Mouse (Mus musculus): Measurements from ENCODE around the gene Orai2.
A peak's percentile ranks its signal among the peaks of the same experiment; 100 is the strongest.
"Not testable (repeated sequence)": the region's sequence is repeated elsewhere in the genome, so short reads cannot be mapped to it uniquely, and the experiment has no call there.

The Orai2 gene

GRCm38 (mm10) chr5:136170512-136171362 is at the start of gene Orai2:
Gene Orai2, minus strand, starts transcription at chr5:136170713.
- DNase-seq (ENCODE audit: low spot score in 2 of 2), result peak; percentile 69 to 77

DNA sequence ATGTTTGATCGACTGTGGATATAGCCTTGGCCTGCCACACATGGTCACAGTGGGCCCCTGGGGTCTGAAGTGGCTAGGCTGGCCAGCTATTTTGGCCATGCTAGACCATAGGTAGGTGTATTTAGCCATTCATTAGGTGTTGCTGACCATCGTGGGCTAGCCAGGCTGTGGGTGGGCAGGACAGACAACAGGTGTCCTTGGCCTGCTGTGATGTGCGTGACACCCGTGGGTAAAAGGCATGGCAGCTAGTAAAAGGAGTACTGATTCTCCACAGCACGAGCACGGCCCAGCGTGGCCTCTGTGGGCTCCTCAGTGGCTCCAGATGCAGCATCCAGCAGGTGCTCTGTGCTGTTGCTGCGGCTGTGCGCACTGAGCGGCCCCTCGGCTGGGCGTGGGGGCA is 48.1 kb upstream of the Orai2 start:
- DNase-seq (ENCODE audit: low spot score in 2 of 2), result no peak

DNA sequence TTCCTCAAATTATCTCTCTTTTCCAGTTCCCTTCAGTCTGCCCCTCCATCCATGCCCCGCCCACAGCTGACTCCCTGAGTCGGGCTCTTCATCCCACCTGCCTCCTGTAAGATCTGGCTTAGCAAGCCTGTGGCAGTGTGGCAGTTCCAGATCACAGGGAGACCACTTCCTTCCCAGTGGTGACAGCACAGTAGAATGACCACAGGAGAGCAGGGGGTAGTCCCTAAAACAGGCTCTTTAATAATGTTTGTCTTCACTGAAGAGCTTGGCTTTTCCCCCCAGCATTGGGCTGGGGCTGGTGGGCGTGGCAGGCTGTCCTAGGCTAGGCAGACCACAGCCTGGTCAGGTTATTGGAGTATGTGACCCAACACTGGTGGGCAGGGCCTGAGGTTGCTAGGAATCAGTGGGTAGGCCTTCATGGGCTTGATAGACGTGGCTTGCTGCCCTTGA is 47.4 kb upstream of the Orai2 start:
- no peak for DNase-seq (ENCODE audit: low spot score in 2 of 2)

DNA sequence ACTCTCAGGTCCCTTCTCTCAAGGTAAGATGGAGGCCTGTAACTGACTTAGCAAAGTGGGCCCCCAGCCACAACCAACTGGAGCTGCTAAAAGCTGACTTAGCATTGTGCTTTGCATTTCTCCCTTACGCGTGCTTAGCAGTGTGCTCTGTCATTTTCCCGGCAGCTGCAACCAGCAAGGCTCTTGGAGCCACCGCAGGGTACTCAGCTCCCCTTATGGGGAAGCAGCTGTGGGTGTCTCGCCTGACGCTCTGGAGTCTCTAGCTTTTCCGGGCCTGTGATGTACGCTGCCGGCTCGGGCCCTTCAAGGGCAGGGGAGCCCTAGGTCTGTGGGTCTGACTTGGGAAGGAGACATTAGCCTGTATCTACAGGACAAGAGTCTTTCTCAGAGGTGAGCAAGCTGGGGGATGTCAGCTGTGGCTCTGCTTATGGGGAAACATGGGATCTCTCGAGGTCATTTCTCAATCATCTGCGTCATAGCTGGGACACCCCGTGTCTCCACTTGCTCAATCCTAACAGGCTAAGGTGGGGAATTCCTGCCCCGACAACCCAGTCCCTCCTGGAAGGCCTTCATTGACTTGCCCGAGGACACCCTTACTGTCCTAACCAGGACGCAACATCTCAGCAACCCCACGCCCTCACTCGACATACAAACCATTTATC is 46.6 kb upstream of the Orai2 start:
- DNase-seq (ENCODE audit: low spot score in 2 of 2), result no peak

GRCm38 (mm10) chr5:136215958-136216357 is 45.4 kb upstream of the Orai2 start:
- DNase-seq (ENCODE audit: low spot score in 2 of 2), result peak in 1 of 2 experiments; percentile 44

DNA sequence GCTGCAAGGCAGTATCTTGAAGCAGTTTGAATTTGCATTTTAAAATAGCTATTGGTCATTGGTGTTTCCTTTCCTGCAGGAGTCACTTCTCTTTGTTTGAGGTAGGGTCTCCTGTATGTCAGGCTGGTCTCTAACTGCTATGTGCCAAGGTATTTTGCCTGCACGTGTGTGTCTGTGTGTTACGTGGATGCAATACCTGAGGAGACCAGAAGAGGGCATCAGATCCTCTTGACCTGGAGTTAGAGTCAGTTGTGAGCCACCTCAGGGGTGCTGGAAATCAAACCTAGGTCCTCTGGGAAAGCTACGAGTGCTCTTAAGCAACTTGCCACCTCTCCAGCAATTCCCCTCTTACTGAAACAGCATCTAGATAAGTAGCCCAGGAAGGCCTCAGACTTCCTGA is 44.7 kb upstream of the Orai2 start:
- no peak for DNase-seq (ENCODE audit: low spot score in 2 of 2)

DNA sequence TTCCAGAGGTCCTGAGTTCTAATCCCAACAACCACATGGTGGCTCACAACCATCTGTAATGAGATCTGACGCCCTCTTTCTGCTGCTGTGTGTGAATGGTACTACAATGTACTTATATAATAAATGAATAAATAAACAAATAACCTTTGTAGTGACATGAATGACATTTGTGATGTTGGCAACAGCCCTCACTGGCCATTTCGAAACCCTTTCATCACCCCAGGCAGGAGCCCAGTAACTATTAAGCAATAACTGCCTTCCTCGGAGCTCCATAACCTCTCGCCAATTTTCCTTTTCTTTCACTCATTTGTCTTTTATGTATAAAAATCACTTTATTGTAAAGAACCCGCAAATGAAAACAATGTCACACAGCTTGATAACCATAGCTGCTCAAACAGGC is 43.2 kb upstream of the Orai2 start:
- no peak for DNase-seq (ENCODE audit: low spot score in 2 of 2)

DNA sequence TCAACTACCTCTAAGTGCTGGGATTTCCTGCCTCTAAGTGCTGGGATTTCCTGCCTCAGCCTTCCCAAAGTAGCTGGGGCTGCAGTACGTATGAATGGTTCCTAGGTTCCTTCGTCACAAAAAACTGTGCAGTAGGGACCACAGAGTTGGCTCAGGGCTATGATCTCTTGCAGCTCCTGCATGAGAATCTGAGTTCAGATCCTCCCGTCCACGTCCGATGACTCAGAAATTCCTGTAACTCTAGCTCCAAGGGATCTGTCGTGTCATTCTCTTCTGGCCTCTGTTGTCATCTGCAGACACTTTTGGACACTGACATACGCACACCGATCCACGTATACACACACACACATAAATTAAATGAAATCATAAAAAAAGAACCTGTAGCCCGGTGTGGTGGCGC is 42.2 kb upstream of the Orai2 start:
- DNase-seq (ENCODE audit: low spot score in 2 of 2), result no peak

- DNase-seq (ENCODE audit: low spot score in 2 of 2), result not testable (repeated sequence)
Measured at GRCm38 (mm10) chr5:136211341-136212102, 41.0 kb upstream of the Orai2 start.

DNA sequence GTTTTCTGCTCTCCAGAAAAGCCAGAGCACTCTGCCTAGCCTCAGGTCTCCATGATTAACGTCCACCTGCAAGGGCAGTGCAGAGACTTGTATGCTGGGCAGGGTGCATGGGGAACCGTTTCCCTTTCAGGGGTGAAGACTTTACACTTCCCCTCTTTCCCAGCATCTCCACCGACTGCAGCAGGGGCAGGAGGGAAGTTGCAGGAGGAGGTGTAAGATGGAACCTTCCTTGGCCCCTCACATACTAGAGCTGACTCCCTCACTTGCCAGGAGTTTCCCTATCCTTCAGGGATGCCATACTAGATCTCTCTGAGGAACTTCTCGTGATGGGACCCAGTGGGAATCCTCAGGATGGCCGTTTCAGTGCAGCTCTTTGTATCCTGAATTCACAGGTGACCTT is 40.0 kb upstream of the Orai2 start:
- no peak for DNase-seq (ENCODE audit: low spot score in 2 of 2)

GRCm38 (mm10) chr5:136201832-136202231 is 31.3 kb upstream of the Orai2 start:
- DNase-seq (ENCODE audit: low spot score in 2 of 2), result peak; percentile 35 to 58

GRCm38 (mm10) chr5:136199526-136199925 is 29.0 kb upstream of the Orai2 start:
- no peak for DNase-seq (ENCODE audit: low spot score in 2 of 2)

- peak; percentile 87 to 92 for DNase-seq (ENCODE audit: low spot score in 2 of 2)
Measured at GRCm38 (mm10) chr5:136198474-136199391, 28.2 kb upstream of the Orai2 start, which contains the start of gene Prkrip1. Gene Prkrip1, minus strand, starts transcription at chr5:136198963.

DNA sequence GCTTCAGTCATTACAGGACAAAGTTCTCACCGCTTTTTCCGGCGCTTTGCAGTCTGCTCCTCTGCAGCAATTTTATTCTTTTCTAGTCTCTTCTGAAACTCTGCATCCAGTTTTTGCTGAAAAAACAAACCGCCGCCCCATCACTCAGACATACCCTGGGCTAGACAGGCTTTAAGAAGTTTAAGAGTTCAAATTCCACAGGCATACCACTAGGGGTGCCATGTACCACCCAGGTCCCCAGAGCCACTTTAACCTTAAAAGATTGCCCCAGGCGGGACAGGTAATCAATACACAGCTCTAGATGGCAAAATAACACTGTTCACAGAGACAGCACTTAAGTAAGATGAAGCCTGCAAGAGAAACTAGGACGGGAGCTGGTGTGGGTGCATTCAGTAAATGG is 21.4 kb upstream of the Orai2 start:
- DNase-seq (ENCODE audit: low spot score in 2 of 2), result no peak

GRCm38 (mm10) chr5:136186723-136187122 is 16.2 kb upstream of the Orai2 start:
- DNase-seq (ENCODE audit: low spot score in 2 of 2), result peak; percentile 35 to 46

- DNase-seq (ENCODE audit: low spot score in 2 of 2), result no peak
Measured at GRCm38 (mm10) chr5:136183766-136184165, 13.3 kb upstream of the Orai2 start.

DNA sequence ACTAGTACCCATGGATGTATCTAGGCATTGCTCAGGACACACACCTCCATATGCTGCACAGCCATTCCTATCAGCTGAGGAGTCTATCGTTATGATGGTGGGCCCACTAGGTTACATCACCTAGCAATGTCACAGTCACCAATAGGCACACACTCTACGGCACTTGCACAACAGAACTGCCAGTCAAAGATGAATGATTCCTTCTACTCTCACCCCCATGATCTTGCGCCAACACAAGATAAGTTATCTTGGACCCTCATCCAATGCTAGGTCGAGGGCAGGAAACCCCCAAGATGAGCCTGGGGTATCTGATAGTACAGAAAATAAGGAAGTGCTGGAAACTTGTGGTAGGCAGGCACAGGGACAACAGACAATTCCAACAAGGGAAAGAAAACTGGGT is 12.3 kb upstream of the Orai2 start:
- no peak for DNase-seq (ENCODE audit: low spot score in 2 of 2)

DNA sequence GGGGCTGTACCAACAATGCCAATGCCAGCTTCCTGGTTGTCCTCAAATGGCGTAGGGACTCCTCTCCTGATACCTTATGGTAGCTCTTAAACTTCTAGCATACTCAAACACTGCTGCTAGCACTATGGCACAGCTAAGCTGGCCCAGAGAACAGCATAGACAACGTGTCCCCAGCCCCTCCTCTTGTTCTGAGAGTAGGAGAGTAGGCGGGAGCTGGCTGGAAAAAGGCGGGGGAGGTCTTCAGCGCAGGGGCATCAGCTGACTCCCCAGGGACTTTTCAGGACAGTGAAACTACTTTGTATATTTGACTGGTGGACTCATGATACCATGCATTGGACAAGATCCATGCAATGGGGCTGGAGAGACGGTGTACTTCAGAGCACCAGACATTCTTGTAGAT is 11.5 kb upstream of the Orai2 start:
- no peak for DNase-seq (ENCODE audit: low spot score in 2 of 2)

GRCm38 (mm10) chr5:136181197-136181596 is 10.7 kb upstream of the Orai2 start:
- DNase-seq (ENCODE audit: low spot score in 2 of 2), result no peak

DNA sequence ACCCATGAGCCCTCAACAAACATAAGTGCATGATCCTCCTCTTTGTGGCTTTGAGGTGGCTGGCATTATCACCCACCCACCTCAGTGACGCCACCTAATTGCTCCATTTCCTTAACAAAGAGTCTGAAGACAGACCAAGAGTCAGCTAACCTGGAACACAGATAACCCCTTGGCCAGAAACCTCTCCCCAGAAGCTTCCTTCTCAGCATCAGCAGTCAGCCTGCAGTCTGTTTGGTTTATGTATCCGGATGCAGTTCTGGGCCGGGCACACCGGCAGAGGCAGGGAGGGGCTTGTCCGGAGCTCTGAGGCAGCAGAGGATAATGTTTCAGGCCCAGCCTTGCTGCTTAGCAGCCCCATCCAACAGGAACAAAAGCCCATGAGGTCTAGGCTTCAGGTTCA is 9.1 kb upstream of the Orai2 start:
- no peak for DNase-seq (ENCODE audit: low spot score in 2 of 2)
